Mouse (Mus musculus) layer of hippocampus, postnatal 10 days (tissue): ENCODE results near the gene Ttc28. TPM values are rescaled to one million over a fixed set of nuclear protein-coding genes. Genes with fewer than 3 reads are reported as not detected.

Experiments used
- DNase-seq, 2 experiments: peaks; one replicate each; pipeline ENCODE4 v3.0.0; 2021; ENCODE audit warnings: low spot score in 2 of 2
- total RNA-seq, 2 experiments: library from RNA; stranded (reverse); gene quantifications; 2 replicates each; pipeline ENCODE4 v1.2.3; 2021

Ttc28 gene
- total RNA-seq, 2 experiments from 2014 or later: 29.6 to 32.7 TPM

DNA sequence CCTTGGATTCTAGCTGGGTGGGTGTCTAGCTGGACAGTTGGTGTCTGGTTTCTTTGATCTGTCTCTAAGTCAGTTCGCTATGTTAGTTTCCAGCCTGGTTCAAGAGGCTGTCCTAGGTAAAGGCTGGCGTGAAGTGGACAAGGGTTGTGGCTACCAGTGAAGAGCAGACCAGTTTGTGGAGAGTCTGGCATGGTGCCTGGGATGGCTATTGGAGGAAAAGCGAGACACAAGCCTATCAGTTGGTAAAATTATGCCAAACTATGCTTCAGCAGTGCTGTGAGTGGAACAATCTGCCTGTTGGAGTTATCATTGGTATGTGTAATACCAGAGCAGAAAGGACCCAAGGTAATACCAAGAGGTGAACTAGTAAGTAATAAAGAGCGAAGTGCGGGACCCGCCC is 166.8 kb downstream of the Ttc28 start:
- DNase-seq: no peak

DNA sequence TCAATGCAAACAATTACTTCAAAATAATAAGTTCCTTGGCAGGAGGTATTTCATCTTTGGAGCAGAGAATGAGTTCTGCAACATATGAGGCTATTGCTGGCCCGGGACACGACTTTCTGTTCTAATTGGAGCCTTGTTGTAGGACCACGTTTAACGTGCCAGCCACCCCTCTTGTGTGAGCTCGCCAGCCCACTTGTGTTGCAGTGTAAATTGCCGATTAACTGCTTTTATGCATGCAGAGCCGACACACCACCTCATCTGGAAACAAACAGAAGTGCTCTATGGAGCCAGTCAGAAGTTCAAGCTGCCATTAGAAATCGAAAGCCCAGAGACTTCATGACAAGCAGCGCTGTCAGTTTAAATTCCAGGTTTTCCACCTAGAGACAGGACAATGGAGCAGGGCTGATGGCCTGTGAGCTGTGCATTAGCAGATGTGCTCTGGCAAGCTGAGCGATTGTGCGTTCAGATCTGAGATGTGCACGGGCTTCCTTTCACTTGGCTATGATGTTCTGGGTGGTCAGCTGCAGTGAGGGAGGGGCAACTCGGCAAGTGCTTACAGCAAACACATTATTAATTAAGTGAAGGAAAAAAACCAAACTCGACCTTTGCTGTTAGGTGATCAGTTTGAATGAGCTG is 167.4 kb downstream of the Ttc28 start:
- DNase-seq: no peak

DNA sequence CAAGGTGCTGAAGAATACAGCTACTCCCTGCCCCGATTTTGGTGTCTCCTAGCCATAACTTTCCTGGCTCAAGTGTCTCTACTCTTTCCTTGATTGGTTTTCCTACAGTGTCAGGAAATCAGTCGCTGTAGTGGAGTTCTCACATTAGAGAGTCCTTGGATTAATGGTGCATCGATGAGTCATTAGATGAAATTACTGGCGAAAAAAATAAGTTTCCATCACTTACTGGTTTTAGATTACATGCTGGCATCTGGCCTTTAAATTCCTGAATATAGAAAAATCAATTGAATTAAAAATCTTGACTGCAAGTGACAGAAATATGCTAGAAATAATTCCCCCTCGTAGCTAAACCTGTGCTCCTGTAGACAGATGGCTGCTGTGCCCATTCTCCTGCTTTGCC is 168.4 kb downstream of the Ttc28 start:
- DNase-seq: no peak

DNA sequence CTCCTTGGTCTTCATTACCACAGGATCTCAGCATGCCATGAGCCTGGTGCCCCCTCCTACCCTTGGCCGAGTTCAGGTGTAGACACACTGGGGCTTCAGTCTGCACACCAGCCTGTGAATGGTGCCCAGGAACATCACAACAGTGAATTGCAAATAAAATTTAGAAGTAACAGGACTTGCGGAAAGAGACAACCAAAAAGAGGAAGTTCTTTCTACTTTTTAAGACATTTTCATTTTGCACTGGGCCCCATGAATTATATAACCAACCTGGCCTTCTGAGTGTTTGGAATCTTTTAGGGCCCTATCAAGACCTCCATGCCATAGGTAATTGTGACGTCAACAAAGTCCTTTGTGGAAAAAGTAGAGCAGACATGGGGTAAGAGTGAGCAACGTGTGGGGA is 170.0 kb downstream of the Ttc28 start:
- DNase-seq: no peak

DNA sequence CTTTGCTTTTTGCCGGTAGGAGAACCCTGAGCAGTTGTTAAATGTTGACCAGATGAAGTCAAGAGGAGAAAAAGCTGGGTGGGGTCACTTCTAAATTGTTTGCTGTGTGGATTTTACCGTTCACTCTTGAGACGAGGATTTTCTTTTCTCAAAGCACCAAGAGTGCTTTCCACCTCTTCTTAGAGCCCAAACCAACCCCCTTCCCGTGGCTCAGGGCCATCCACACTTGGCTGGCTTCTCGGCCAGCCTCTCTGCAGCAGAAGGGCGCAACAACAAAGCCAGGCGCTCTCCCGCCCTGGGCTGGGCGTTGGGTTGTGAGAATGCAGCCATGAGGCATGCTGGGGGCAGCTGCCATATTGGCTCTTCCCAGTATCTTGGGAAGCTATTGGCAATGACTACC is 170.5 kb downstream of the Ttc28 start:
- DNase-seq: peak; percentile 60 to 65

DNA sequence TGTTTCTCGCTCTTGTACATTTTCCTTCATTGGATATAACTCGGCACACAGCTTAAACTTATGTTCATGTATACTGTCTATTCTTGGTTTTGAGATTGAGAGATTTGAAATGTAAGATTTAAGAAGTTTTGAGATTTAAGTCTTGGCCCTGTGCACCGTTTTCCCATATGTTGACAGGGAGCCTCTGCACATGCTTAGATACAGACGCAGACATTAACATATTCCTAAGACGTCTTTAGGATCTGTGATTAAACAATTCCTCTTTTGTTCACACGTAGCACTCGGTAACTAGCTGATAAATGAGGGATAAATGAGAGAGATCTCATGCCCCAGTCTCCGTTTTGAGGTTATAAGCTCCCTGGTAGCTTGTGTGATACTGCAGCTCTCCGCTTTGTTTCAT is 174.8 kb downstream of the Ttc28 start:
- no peak for DNase-seq

DNA sequence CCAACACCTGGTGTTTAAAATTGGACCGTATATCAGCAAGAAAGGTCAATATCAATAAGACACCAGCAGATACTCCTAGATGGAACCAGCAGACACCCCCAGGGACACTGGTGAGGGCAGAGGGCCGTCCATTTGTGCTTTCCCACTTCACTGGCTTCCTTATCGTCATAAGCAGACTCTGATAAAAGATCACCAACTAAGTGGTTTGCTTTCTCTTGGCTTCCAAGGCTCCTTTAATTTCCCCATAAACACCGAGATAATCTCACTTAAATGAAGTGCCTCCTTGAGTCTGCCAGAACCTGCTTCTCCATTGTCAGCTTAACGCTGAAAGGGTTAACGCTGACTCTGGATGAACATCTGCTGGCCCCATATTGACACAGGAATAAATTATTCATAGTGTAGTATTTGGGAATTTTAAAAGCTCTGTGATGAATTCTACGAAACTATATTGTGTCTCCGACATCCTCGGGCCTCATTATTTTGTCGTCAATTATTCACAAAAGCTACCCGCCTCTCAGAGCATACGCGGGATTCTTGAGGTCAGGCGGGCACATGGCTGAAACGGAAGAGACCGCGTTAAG is 175.3 kb downstream of the Ttc28 start:
- DNase-seq: no peak

DNA sequence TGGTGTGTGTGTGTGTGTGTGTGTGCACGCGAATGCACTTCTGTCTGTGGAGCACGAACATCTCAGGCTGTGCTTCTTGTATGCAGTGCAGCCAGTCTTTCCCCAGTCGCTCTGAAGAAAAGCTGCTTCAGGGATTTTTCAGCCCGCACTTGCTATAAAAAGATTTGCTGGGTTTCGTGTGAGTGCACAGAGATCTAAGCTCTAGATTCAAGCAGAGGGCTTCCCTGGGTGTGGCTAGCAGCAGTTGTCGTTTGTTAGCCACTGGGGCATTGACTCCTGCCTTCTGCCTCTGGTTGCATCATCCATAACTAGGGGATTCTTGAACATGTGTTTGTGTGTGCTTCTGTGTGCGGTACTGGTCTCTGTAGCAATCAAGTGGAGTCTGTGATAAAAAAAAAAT is 175.9 kb downstream of the Ttc28 start:
- DNase-seq: no peak

DNA sequence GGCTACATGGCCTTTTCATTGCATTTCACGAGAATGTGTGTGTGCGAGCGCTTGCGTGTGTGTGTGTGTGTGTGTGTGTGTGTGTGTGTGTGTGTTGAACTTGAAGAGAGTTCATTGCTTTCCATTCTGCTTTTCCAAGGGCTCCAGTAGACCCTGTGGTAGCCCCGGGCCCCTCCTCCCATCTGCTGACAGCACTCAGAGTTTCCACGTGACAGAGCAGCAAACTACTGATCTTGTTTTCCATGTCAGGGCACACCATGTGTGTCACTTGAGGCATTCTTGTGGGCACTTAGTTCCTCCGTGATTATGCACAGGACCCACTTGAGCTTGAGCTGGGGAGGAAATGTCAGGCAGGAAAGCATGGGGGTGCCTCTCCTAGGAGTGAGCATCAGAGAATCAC is 177.5 kb downstream of the Ttc28 start:
- DNase-seq: no peak

DNA sequence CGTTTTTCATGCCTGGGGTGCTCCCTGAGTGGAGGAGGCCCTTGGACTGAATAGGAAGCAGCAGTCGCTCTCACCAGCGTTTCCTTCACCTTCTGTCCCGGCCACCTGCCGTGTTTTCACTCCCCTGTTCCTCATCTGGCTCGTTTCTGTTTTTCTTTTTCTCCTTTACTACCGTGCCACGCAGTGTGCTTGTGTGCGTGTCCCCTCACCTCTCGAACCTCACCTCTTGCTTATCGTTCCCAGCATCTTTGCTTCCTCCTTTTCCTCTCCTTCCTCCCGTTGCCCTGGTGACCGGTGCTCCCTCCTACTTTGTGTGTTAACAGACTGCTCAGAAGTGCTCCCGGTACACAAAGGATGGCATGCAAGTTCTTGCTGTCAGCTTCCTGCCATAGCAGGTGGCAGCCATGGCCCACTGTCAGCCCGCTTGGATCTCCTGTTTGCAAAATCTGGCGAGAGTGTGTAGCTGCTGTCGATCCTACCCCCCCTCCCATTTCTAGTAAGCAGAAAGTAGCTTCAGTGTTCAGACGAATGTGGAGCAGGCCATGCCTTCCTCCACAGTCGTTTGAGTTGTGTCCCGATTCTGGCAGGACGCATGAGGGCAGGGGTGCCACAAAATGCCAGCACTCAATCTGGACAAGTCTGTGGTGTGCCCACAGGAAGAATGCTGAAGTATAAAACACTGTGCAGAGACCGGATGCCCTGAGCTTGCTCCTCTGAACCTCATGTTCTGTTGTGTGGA is 179.0 kb downstream of the Ttc28 start:
- peak; percentile 71 to 73 for DNase-seq

DNA sequence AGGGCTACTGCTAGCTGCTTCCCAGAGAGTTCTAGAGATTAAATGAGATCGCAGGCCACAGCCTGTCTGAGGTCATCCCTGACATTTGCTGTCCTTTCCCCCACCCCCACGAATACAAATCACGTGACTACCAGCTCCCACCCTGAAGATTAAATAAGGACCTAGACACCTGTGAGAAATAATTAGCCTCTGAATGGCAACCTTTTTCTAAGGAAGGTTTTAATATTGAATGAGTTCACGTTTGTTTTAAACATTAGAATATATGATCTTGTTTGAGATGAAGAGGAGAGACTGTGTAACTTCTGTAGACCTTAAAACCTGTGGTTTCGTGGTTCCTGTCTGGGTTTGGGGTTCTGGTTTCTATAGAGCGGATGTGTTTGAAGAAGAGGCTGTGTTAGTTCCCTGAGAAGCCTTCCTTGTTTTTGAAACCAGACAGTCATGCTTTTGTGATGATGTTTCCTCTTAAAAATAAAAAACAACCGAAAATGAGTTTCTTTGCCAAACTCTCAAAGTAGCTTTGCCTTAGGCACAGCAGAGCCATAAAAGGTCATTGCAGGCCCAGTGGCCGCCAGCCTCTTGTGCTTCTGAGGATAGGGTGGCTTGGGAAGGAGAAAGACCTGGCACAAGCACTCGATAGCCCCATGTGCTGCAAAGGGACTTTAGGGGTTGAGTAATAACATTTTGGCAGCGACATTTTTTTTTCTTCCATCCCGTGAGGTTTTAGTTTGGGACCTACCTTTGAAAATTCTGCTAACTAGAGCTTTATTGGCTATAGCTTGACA is 179.7 kb downstream of the Ttc28 start:
- DNase-seq: no peak

DNA sequence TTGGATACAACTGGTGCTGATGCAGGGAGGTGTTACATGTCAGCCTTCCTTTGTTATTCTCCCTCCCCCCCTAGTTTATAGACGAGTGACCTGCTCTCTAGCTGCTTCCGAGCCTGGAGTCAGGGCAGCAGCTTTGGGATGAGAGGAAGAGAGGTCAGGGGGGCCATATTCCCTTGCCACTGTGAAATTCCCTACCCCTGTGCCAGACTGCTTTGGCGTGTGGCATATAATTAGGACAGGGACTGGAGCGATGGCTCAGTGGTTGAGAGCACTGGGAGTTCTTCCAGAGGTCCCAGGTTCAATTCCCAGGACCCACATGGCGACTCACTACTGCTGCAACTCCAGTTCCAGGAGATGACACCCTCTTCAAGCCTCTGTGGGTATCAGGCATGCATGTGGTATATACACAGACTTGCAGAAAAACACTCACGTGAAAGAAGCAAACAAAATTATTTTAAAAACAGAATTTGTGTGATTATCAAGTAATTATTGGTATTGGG is 180.7 kb downstream of the Ttc28 start:
- no peak for DNase-seq

DNA sequence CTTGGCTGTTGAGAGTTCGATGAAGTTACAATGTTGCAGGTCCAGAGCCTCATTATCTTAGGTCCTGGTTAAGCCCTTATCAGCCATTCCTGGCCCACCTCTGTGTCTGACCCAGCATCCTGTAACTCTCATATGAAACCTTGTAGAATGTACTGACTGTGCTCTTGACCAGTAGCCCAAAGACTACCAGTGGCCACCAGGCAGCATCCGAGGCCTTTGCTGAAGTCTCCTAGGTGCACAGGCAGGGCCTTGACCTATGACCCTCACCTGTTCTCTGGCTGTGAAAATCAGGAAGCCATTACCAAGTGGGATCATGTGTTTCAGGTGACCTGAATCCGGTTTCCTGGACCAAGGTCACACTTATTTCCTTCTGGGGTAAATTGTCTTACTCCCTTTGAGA is 183.6 kb downstream of the Ttc28 start:
- no peak for DNase-seq

DNA sequence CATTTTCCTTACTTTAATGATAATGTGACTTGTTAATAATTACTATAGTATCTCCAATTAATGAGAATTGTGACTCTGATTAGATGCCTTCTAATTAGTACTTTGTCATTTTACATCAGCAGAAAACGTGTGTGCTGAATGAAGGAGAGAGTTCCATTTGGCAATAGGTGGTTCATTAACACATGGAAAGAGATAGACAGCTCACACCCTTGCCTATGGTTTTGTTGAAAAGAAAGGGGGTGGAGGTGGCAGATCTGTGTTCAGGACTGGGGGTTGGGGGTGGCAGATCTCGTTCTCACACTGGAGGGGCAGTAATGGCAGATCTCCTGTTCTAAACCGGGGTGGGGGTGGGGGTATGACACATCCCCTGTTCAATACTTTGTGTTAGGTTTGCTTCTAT is 184.4 kb downstream of the Ttc28 start:
- DNase-seq: no peak

DNA sequence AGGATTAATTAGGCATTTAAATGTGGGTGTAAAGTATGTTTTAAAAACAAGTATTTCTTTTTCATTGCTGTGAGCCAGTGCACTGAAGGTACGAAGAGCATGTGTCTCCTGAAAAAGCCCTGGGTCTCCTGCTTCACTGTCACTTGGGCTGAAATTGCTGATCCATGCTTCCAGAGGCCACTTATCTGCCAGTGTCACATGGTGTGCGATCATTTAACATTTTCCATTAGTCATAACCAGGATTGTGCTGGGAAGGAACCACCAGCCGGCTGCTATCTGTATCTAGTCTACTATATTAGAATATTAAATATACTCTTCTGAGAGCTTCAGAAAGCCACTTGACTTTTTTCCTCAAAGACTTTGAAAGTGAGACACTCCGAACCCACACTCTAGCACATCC is 186.2 kb downstream of the Ttc28 start:
- no peak for DNase-seq

DNA sequence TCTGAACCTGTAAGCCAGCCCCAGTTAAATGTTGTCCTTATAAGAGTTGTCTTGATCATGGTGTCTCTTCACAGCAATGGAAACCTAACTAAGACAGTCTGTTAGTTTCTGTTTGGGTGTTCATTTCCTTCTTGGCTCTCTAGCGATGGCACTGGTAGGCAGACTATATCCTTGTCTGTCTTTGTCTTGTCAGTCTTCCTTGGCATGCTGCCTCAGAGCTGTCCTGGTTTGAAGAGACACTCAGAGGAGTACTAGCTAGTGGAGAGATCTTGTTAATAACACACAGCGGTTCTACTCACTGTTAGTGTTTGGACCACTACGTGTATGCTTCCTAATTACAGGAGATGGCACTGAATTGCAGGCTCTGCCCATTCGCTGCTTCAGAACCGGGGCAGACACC is 189.9 kb downstream of the Ttc28 start:
- DNase-seq: no peak

DNA sequence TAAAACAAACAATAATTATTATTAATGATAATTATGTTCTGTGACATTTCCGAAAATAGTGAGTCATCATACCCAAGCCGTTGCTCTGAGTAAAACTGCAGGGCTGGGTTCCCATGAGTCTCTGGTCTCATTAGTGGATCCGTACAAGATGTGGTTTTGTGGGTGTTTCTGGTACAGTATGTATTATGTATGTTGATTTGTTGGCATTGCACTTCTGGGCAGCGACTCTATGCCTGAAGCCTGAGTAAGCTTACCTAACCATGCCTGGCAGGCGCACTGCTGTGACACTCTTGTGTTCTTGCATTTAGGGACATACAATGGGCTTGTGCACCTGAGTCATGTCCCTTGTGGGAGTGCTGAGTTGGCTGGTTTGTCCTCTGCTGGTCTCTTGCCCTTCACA is 190.3 kb downstream of the Ttc28 start:
- no peak for DNase-seq

DNA sequence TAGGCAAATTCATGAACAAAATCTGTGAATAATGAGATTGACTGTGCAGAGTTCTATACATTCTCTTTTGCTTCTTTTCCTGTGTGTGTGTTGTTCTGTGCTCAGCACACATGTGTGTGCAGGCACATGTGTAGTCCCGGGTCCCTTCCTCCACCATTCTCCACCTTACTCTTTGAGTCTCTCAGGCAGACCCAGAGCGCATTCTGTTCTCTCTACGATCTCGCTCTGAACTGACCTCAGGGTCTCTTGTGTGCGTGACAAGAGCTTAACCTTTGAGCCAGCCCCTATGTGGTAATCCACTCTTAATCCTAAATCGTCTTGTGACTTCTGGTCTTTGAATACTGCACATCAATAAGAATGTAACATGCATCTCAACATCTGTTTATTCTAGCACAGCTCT is 190.8 kb downstream of the Ttc28 start:
- DNase-seq: no peak

DNA sequence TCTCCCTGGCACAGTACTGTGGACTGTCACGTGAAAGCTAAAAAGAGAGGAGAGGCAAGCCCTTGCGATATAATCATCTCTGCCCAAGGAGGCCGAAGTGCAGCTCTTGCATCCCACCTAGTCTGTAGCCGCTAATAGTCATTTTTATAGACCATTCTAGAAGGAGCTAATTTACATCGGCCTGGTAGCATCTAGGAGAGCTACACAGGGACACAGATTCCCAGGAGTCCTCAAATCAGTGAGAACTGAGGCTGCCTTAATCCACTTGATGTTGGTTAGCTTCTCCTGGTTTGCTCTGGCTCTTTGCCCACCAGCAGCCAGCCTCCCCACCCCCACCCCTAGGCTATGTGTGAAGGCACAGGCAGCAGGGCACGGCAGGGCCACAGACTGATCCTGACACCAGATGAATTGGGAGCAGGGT is 193.7 kb downstream of the Ttc28 start:
- DNase-seq: no peak

DNA sequence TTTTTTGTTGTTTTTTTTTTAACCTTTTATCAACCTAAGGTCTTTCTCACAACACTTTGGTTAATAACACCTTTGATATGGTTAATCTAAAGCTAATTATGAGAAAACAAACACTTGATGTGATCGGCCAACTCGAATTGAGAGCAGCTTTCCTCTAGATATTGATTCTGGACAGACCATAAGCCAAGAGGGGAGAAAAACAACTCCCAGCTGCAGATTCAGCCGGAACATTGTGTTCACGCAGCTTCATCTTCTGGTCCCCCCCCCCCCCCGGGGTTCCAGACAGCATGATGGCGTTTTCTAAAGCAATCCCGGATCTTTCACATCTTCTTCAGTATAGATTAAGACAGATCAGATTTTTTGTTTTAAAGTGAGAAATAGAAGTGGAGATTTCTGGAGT is 194.4 kb downstream of the Ttc28 start:
- DNase-seq: no peak

DNA sequence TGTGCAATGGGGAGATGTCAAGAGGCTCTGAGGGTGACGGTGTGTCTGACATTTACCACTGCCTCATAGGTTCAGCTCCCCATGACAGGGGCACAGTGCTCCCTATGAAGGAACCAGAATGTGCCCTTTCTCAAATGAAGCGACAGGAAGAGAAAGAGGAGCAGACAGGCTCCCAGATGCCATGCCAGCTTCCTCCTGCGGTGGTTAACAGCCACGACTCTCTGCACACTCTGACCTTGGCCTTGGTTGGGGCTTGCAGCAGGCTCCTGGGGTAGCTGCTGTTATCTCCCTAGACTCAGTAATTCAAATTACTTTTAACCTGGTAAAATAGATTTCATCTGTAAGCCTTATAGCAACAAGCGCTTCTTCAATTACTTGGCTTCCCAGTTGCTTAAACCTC is 196.2 kb downstream of the Ttc28 start:
- DNase-seq: no peak

DNA sequence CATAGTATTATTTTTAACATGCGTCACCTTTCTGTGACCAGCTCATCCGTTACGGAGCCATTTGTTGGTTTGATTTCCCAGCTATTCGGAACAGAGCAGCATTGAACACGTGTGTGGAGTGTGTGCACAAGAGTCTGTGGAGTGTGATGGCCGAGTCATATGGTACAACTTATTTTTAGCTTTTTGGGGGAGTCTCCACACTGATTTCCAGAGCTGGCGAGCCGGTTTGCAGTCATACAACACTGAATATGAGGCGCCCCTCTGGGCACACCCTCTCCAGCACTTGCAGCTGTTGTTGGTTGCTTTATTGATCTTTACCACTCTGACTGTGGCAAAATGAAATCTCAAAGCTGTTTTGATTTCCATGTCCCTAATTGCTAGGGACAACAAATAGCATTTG is 197.7 kb downstream of the Ttc28 start:
- no peak for DNase-seq
